Mouse (Mus musculus) ES-Bruce4 (cell line): Measurements from ENCODE around the gene Pcsk5. TPM values are rescaled to one million over a fixed set of nuclear protein-coding genes. Genes with fewer than 3 reads are reported as not detected.

ENCODE experiments used
- H3K27ac ChIP-seq: 2 replicates; pipeline ENCODE4 v1.5.1; 2012; ENCODE audit warnings: low read length, inconsistent platforms; ENCODE audit not compliant: insufficient read depth
- H3K27me3 ChIP-seq: 2 replicates; pipeline ENCODE4 v1.6.1; 2012; ENCODE audit warnings: mild to moderate bottlenecking, low read length, inconsistent platforms; ENCODE audit not compliant: control insufficient read depth, poor library complexity, insufficient read depth, severe bottlenecking
- H3K36me3 ChIP-seq: 2 replicates; pipeline ENCODE4 v1.6.1; 2012; ENCODE audit warnings: inconsistent platforms, mild to moderate bottlenecking, low read length, moderate library complexity; ENCODE audit not compliant: control insufficient read depth, poor library complexity, insufficient read depth, severe bottlenecking
- H3K4me1 ChIP-seq: one replicate; pipeline ENCODE4 v1.8.1; 2011; ENCODE audit warnings: low read length; ENCODE audit not compliant: control insufficient read depth, insufficient read depth
- H3K4me3 ChIP-seq: 2 replicates; pipeline ENCODE4 v1.5.1; 2011; ENCODE audit warnings: low read depth, mild to moderate bottlenecking, low read length
- H3K9ac ChIP-seq: 2 replicates; pipeline ENCODE4 v1.6.1; 2012; ENCODE audit warnings: low read depth, mild to moderate bottlenecking, inconsistent platforms; ENCODE audit not compliant: poor library complexity, severe bottlenecking
- H3K9me3 ChIP-seq: replicated peaks from 2 replicates; pipeline ENCODE4 v1.6.1; 2012; ENCODE audit warnings: mild to moderate bottlenecking, low read length, inconsistent platforms; ENCODE audit not compliant: control insufficient read depth, poor library complexity, insufficient read depth, severe bottlenecking
- CTCF ChIP-seq: IDR thresholded peaks from one replicate; pipeline ENCODE4 v1.8.1; 2011; ENCODE audit warnings: low read depth, low read length
- EP300 ChIP-seq: IDR thresholded peaks from 2 replicates; pipeline ENCODE4 v1.6.1; 2011; ENCODE audit warnings: low read depth, low read length; ENCODE audit not compliant: insufficient read depth
- POLR2A ChIP-seq: IDR thresholded peaks from one replicate; pipeline ENCODE4 v1.8.1; 2011; ENCODE audit warnings: low read length; ENCODE audit not compliant: insufficient read depth
- polyA plus RNA-seq: library from polyadenylated mRNA; stranded (reverse); fragments of >200 nt; gene quantifications from 2 replicates; pipeline ENCODE4 v1.2.4, GENCODE M21; 2011; ENCODE audit warnings: low read depth; ENCODE audit not compliant: missing spikeins, insufficient read depth, insufficient read length

The Pcsk5 gene
- polyA plus RNA-seq, 1 experiment = 0.33 TPM

GRCm38 (mm10) chr19:17409351-17409750, 428.1 kb downstream of the Pcsk5 start:
- Histone ChIP-seq H3K4me3 (no peak overlapping the region), H3K27ac (no peak overlapping the region), H3K4me1 (no peaks in the 10 kb centered on the region), H3K36me3 (no peaks in the 10 kb centered on the region), H3K9ac (no peak overlapping the region), H3K9me3 (0 out of 2 replicates have a peak, but pooled peaks cover 3% of the 10 kb centered on the region), H3K27me3 (no peaks in the 10 kb centered on the region)
- TF ChIP-seq POLR2A (no peak), CTCF (no peak), EP300 (no peak)

GRCm38 (mm10) chr19:17408591-17408990, 428.8 kb downstream of the Pcsk5 start:
- TF ChIP-seq CTCF (no peak), EP300 (no peak), POLR2A (no peak)
- no peaks in the 10 kb centered on the region for H3K4me1 ChIP-seq
- H3K36me3 ChIP-seq = no peaks in the 10 kb centered on the region
- no peaks in the 10 kb centered on the region for H3K27me3 ChIP-seq
- H3K9ac ChIP-seq = no peak overlapping the region
- H3K4me3 ChIP-seq = no peak overlapping the region
- H3K9me3 ChIP-seq = 0 out of 2 replicates have a peak, but pooled peaks cover 3% of the 10 kb centered on the region
- no peak overlapping the region for H3K27ac ChIP-seq

GRCm38 (mm10) chr19:17406823-17407222, 430.6 kb downstream of the Pcsk5 start:
- 0 out of 2 replicates have a peak, but pooled peaks cover 3% of the 10 kb centered on the region for H3K9me3 ChIP-seq
- no peak overlapping the region for H3K27ac ChIP-seq
- no peaks in the 10 kb centered on the region for H3K36me3 ChIP-seq
- no peak overlapping the region for H3K4me3 ChIP-seq
- no peaks in the 10 kb centered on the region for H3K27me3 ChIP-seq
- H3K9ac ChIP-seq = no peak overlapping the region
- TF ChIP-seq CTCF (no peak), EP300 (no peak), POLR2A (no peak)
- no peaks in the 10 kb centered on the region for H3K4me1 ChIP-seq

GRCm38 (mm10) chr19:17403175-17403574, 434.3 kb downstream of the Pcsk5 start:
- TF ChIP-seq EP300 (no peak), POLR2A (no peak)
- Histone ChIP-seq H3K27me3 (no peaks in the 10 kb centered on the region), H3K27ac (no peak overlapping the region), H3K4me1 (no peaks in the 10 kb centered on the region), H3K36me3 (peaks cover 12% of the 10 kb centered on the region; the same call in 1 of the 2 replicates), H3K4me3 (no peak overlapping the region), H3K9ac (no peak overlapping the region), H3K9me3 (0 out of 2 replicates have a peak, but pooled peaks cover 3% of the 10 kb centered on the region)

GRCm38 (mm10) chr19:17400571-17400970, 436.9 kb downstream of the Pcsk5 start:
- H3K27ac ChIP-seq = no peak overlapping the region
- peaks cover 23% of the 10 kb centered on the region for H3K36me3 ChIP-seq
- TF ChIP-seq POLR2A = no peak
- TF ChIP-seq CTCF = no peak
- no peak for TF ChIP-seq EP300
- H3K9me3 ChIP-seq = no peaks in the 10 kb centered on the region
- no peaks in the 10 kb centered on the region for H3K27me3 ChIP-seq
- no peak overlapping the region for H3K4me3 ChIP-seq
- H3K9ac ChIP-seq = no peak overlapping the region
- H3K4me1 ChIP-seq = no peaks in the 10 kb centered on the region

- TF ChIP-seq EP300 (no peak), CTCF (no peak), POLR2A (no peak)
- Histone ChIP-seq H3K27me3 (no peaks in the 10 kb centered on the region), H3K27ac (no peak overlapping the region), H3K36me3 (peaks cover 23% of the 10 kb centered on the region), H3K9ac (no peak overlapping the region), H3K4me1 (no peaks in the 10 kb centered on the region), H3K9me3 (no peaks in the 10 kb centered on the region), H3K4me3 (no peak overlapping the region)
These were observed 437.5 kb downstream of the Pcsk5 start for GRCm38 (mm10) chr19:17399965-17400364.
